11 mouse cellular contexts compared by ENCODE assay signal in genomic region chr2:33846635-33847034, GRCm38 (mm10). TPM values are rescaled to one million over a fixed set of nuclear protein-coding genes. Genes with fewer than 3 reads are reported as not detected.
DNase-seq lines count a peak whose midpoint lies in the region; ATAC-seq and TF ChIP-seq lines count a peak whose summit lies in the region.
"Had no signal": no experiment of that assay in that cellular context is flagged by ENCODE, and none has a peak within 500 bp of the region (broad histone marks: within the 10 kb centered on the region; RNA-seq: fewer than 3 reads in every experiment).

No protein-coding gene starts in this region.

- no peak overlapping the region for H3K4me3 ChIP-seq in kidney, adult 2 months (ENCODE audit: insufficient read depth, low read depth, low read length)
- no peak overlapping the region for H3K4me3 ChIP-seq in embryonic facial prominence, embryonic 12.5 days
- H3K4me3 ChIP-seq in hindbrain, postnatal 0 days (ENCODE audit: low read length): no peak overlapping the region
- no peak overlapping the region for H3K4me3 ChIP-seq in midbrain, embryonic 15.5 days
- H3K4me3 ChIP-seq in lung, postnatal 0 days (ENCODE audit: low read depth, low read length): no peak overlapping the region

- DNase-seq in kidney, adult 2 months: peak; percentile 21
- DNase-seq in kidney, adult 11 months: no peak
- DNase-seq in hindbrain, postnatal 0 days (ENCODE audit: low spot score): no peak
- no peak for DNase-seq in layer of hippocampus, adult 9-11 months
- DNase-seq in lung, postnatal 0 days (ENCODE audit: low spot score): no peak
- DNase-seq in layer of hippocampus, postnatal 14 days (ENCODE audit: low spot score in 2 of 2): no peak
- DNase-seq: B cell, adult 2 months; cerebellum, adult 11 months; heart, postnatal 4 days had no signal

- no peak for TF ChIP-seq EP300 in lung, postnatal 0 days (IDR thresholded peaks at IDR 0.05)

- H3K4me1 ChIP-seq in kidney, adult 2 months (ENCODE audit: control insufficient read depth, insufficient read depth, low read length): no peaks in the 10 kb centered on the region
- peaks cover 14% of the 10 kb centered on the region for H3K4me1 ChIP-seq in embryonic facial prominence, embryonic 12.5 days
- H3K4me1 ChIP-seq in hindbrain, postnatal 0 days (ENCODE audit: insufficient read depth, low read length): peaks cover 18% of the 10 kb centered on the region; the same call in 1 of the 2 replicates
- H3K4me1 ChIP-seq in midbrain, embryonic 15.5 days: peaks cover 31% of the 10 kb centered on the region
- peaks cover 5% of the 10 kb centered on the region; the same call in 1 of the 2 replicates for H3K4me1 ChIP-seq in lung, postnatal 0 days (ENCODE audit: insufficient read depth, low read depth, low read length)

- no peaks in the 10 kb centered on the region for H3K9me3 ChIP-seq in embryonic facial prominence, embryonic 12.5 days
- no peaks in the 10 kb centered on the region for H3K9me3 ChIP-seq in hindbrain, postnatal 0 days (ENCODE audit: low read length)
- H3K9me3 ChIP-seq in midbrain, embryonic 15.5 days: no peaks in the 10 kb centered on the region
- no peaks in the 10 kb centered on the region for H3K9me3 ChIP-seq in lung, postnatal 0 days (ENCODE audit: low read length)

- H3K4me2 ChIP-seq in embryonic facial prominence, embryonic 12.5 days (replicated peaks): no peak overlapping the region
- no peak overlapping the region for H3K4me2 ChIP-seq in hindbrain, postnatal 0 days (ENCODE audit: low read depth, low read length)
- H3K4me2 ChIP-seq in midbrain, embryonic 15.5 days: no peak overlapping the region
- no peak overlapping the region for H3K4me2 ChIP-seq in lung, postnatal 0 days (replicated peaks; ENCODE audit: low read depth, low read length)

- no peaks in the 10 kb centered on the region for H3K27me3 ChIP-seq in kidney, adult 2 months (replicated peaks; ENCODE audit: control insufficient read depth, insufficient read depth, low read length)
- no peaks in the 10 kb centered on the region for H3K27me3 ChIP-seq in embryonic facial prominence, embryonic 12.5 days
- H3K27me3 ChIP-seq in hindbrain, postnatal 0 days (ENCODE audit: insufficient read depth, low read length): no peaks in the 10 kb centered on the region
- no peaks in the 10 kb centered on the region for H3K27me3 ChIP-seq in midbrain, embryonic 15.5 days (replicated peaks)
- H3K27me3 ChIP-seq in lung, postnatal 0 days (replicated peaks; ENCODE audit: insufficient read depth, low read length): no peaks in the 10 kb centered on the region

- H3K9ac ChIP-seq in embryonic facial prominence, embryonic 12.5 days: peak overlapping the region; percentile 19; the same call in 1 of the 2 replicates
- peak overlapping the region; percentile 28; the same call in 1 of the 2 replicates for H3K9ac ChIP-seq in hindbrain, postnatal 0 days (replicated peaks; ENCODE audit: low read length)
- H3K9ac ChIP-seq in midbrain, embryonic 15.5 days: no peak overlapping the region
- H3K9ac ChIP-seq in lung, postnatal 0 days (replicated peaks; ENCODE audit: low read depth): no peak overlapping the region

- WGBS in kidney, adult 2 months: 28% methylated on average over 4 of the region's 4 CpGs
- 36% methylated on average over 4 of the region's 4 CpGs for WGBS in embryonic facial prominence, embryonic 12.5 days
- WGBS in hindbrain, postnatal 0 days: 51% methylated on average over 4 of the region's 4 CpGs
- WGBS in midbrain, embryonic 15.5 days: 47% methylated on average over 4 of the region's 4 CpGs
- WGBS in lung, postnatal 0 days: 34% methylated on average over 4 of the region's 4 CpGs

- TF ChIP-seq CTCF in kidney, adult 2 months (conservative IDR thresholded peaks at IDR 0.05; ENCODE audit: insufficient read depth, insufficient read length, low read depth, low read length): no peak
- TF ChIP-seq CTCF in hindbrain, postnatal 0 days (IDR thresholded peaks at IDR 0.05; ENCODE audit: low read depth): no peak
- TF ChIP-seq CTCF in lung, postnatal 0 days (IDR thresholded peaks at IDR 0.05): no peak

- no peaks in the 10 kb centered on the region for H3K36me3 ChIP-seq in kidney, adult 2 months (ENCODE audit: control insufficient read depth, insufficient read depth, low read length)
- H3K36me3 ChIP-seq in embryonic facial prominence, embryonic 12.5 days: peaks cover 20% of the 10 kb centered on the region
- no peaks in the 10 kb centered on the region for H3K36me3 ChIP-seq in hindbrain, postnatal 0 days (ENCODE audit: insufficient read depth, low read length)
- H3K36me3 ChIP-seq in midbrain, embryonic 15.5 days (replicated peaks): no peaks in the 10 kb centered on the region
- H3K36me3 ChIP-seq in lung, postnatal 0 days (ENCODE audit: insufficient read depth, low read length): no peaks in the 10 kb centered on the region

- H3K27ac ChIP-seq in kidney, adult 2 months (ENCODE audit: insufficient read depth, low read depth, low read length): no peak overlapping the region
- peak overlapping the region; percentile 78 for H3K27ac ChIP-seq in embryonic facial prominence, embryonic 12.5 days
- H3K27ac ChIP-seq in hindbrain, postnatal 0 days: 0 out of 2 replicates have a peak overlapping the region, but pooled peaks have one; percentile 20
- peak overlapping the region; percentile 55 for H3K27ac ChIP-seq in midbrain, embryonic 15.5 days
- H3K27ac ChIP-seq in lung, postnatal 0 days (ENCODE audit: low read length): no peak overlapping the region

- no peak for TF ChIP-seq POLR2A in kidney, adult 2 months (IDR thresholded peaks at IDR 0.05; ENCODE audit: low read depth, low read length)

- no peak for ATAC-seq in embryonic facial prominence, embryonic 12.5 days (ENCODE audit: insufficient number of reproducible peaks, insufficient read depth, low FRiP score, low TSS enrichment)
- no peak for ATAC-seq in hindbrain, postnatal 0 days
- 0 out of 2 replicates have a peak, but pooled peaks have one; percentile 40 for ATAC-seq in midbrain, embryonic 15.5 days (replicated peaks)
- ATAC-seq in lung, postnatal 0 days: no peak

RNA-seq across cellular contexts. Expression of gene Mvb12b, which starts 41.1 kb away (rescaled TPM):
- polyA plus RNA-seq in kidney, adult 2 months (2012; rRNA removed): 29.2 and 34.5 TPM in 2 replicates
- 31.2 and 33.8 TPM in 2 replicates for polyA plus RNA-seq in embryonic facial prominence, embryonic 12.5 days (2016; fragmentation: Nextera tagmentation; extraction: Ambion mirVana)
- 134 and 142 TPM in 2 replicates for total RNA-seq in hindbrain, postnatal 0 days (2014; rRNA removed)
- 55.4 and 64.1 TPM in 2 replicates for polyA plus RNA-seq in hindbrain, postnatal 0 days (2015; fragmentation: Nextera tagmentation; extraction: Ambion mirVana)
- polyA plus RNA-seq in midbrain, embryonic 15.5 days (2015; fragmentation: Nextera tagmentation; extraction: Ambion mirVana): 67.0 and 69.2 TPM in 2 replicates
- 21.3 and 24.5 TPM in 2 replicates for polyA plus RNA-seq in lung, postnatal 0 days (2015; fragmentation: Nextera tagmentation; extraction: Ambion mirVana)
- 10 to 100 TPM; 95.0 to 98.6 TPM for total RNA-seq in layer of hippocampus, postnatal 14 days (2021)

Comparison
In these comparisons a context has a peak if more than half of its experiments do, and no peak if none do; other contexts are left out.
1. H3K27ac ChIP-seq: peak in embryonic facial prominence, embryonic 12.5 days (single experiment), hindbrain, postnatal 0 days (single experiment) and midbrain, embryonic 15.5 days (single experiment); none in kidney, adult 2 months (single experiment) and lung, postnatal 0 days (single experiment).
2. H3K9ac ChIP-seq: peak in embryonic facial prominence, embryonic 12.5 days (single experiment) and hindbrain, postnatal 0 days (single experiment); none in midbrain, embryonic 15.5 days (single experiment) and lung, postnatal 0 days (single experiment).